Mouse (Mus musculus) cerebellum, postnatal 25 days (tissue): ENCODE data around the gene Cntn4.
A peak's percentile ranks its signal among the peaks of the same experiment; 100 is the strongest.

Experiments used
- DNase-seq, 2 experiments: peaks; one replicate each; pipeline ENCODE4 v3.0.0; 2021; ENCODE audit warnings: mixed read lengths in 2 of 2

The Cntn4 gene

DNA sequence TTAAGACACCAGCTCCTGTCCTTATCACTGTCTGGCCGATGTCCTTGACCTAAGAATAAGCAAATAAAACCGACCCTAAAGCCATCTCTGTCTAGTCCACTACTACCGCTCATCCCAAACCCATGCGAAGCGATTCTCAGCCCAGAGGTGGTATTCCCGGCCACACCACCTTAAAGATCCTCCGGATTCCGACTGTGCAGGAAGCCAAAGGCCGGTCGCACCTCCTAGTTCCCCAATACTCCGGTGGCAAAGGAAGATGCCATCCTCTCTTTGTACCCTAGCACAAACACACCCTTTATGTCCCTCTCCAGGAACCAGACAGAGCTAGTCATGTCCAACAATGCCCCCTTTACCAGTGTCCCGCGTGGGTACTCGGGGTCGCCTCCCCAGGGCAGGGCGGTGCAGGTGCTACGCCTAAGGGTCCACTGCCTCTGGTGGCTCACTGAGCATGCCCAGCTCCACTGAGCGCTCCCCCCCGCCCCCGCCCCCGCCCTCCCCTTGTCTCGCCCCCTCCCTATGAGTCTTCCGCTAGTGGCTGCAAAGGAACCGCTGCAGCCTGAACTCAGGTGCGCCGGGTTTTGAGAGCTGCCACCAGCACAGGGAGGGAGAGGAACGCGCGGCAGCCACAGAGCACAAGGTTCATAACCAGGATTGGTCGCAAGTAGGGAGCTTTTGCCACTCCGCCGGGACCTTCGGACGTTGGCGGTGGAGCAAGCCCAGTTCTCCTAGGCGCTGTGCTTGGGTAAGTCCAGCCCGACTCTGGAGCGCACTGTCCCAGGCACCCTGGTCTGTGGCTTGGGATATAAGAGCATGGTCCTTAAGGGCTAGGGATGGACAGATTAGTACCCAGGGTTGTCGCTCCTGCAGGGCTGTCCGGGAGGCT, at the start of gene Cntn4:
TSS of gene Cntn4 (plus strand) at position 512 of the 883 bp plus-strand sequence.
- DNase-seq, result peak; percentile 84 to 88

GRCm38 (mm10) chr6:105674276-105674675, 3.2 kb upstream of the Cntn4 start:
- no peak for DNase-seq

GRCm38 (mm10) chr6:105675099-105675498, 2.4 kb upstream of the Cntn4 start:
- DNase-seq, result peak; percentile 37 to 45

DNA sequence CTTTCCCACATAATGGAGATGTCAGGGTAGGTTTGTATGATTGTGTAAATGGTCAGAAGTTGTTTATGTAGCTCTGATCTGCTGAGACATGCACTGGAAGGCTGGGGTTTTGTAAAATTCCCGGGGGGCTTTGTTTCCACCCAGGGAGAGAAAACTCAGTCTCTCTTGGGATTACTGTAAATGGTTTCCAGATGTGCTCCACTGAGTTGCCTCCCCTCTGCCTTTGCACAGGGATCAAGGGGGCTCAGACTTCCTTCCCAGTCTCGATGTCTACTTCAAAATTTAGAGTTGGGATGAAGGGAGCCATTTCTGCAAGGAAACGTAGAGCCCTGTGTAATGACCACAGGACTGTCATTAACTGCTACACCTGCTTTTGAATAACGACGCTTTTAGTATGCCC, 823 bp upstream of the Cntn4 start:
- peak; percentile 11 to 15 for DNase-seq

DNA sequence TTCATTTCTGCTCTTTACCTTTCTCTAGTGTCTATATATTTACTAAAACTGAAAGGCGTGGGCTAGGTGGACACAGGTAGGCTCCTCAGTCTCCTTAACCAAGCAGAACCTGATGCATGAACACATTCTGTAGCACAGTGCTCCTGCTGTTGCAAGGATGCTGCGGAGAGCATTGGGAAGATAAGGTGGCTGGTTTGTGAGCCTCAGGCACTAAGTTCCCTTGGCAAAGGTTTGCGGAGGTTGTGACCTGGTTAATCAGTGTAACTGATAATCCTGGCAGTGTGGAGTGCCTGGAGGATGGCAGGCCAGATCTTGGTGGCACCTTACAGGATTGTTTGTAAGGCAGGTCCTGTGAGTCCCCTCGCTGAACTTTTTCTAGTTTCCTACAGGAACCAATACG, 1.3 kb downstream of the Cntn4 start:
- DNase-seq, result peak; percentile 38 to 43

DNA sequence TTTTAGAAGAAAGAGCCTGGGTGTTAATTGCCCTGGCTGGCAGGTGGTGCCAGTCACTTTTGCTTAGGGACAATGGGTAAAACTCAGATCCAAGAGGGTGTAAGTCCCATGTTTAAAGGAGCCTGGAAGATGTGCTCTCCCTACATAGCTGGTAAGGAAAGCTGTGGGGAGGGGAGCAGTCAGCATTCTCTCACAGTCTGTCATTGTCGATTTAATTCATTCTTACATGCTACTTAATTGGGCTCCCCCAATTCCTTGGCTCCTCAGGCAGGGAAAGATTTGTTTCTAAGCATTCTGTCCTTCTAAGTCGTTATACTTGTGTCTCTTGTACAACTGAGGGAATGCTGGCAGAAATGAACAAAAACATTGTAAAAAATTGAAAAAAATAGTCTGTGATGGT, 4.0 kb downstream of the Cntn4 start:
- no peak for DNase-seq

DNA sequence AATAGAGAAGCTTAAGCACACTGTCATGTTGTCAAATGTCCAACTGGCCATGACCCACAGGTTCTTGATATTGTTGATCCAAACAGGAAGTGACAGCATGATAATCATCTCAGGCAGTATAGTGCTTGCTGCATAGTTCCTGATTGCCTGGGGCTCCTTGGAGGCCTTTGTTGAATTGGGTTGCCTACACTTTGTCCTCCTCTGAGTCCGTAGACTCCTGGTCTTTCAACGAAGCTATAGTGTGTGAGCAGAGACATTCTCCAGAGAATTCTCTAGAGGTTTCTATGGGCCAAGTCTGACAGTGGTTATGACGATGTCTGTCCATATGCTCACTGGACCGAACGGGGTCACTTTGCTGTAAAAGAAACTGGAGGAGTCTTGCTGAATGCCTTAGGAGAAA, 5.8 kb downstream of the Cntn4 start:
- no peak for DNase-seq

DNA sequence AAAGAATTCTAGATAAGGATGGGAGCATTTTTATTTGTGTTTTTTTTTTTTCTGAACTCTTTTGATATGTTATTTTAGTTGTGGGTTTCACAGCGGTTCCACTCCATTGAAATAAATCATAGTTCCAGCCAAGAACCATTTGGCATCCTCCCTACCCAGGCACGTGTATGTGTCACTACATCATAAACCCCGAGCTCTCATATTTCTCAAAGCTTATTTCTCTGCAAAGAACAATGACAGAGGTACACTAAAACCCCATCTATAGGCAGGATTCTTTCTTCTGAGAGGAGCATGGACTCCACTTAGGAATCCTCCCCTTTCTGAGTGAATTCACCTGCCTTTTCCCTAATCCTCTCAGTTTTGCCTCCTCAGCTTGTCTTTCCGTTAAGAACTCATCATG, 6.7 kb downstream of the Cntn4 start:
- DNase-seq, result no peak

- no peak for DNase-seq
These were observed 10.7 kb downstream of the Cntn4 start for GRCm38 (mm10) chr6:105688195-105688594.

DNA sequence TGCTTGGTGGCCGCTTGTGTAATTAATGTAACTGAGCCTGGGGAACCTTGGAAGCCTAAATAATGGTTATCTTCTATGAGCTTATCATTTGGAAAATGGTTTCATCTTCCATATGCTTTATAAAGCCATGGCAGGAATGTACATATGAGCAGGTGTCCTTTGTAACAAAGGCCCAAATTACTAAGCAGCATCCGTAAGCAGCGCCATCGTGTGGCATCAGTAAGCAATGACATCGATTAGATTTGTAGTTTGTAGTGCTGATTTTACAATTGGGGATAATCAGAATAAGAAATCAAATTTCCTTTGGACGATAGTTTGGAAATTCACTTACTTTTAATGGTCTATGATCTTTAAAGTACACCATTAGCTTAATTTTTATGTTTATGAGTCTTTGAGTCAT, 64.6 kb downstream of the Cntn4 start:
- DNase-seq, result peak in 1 of 2 experiments; percentile 45

DNA sequence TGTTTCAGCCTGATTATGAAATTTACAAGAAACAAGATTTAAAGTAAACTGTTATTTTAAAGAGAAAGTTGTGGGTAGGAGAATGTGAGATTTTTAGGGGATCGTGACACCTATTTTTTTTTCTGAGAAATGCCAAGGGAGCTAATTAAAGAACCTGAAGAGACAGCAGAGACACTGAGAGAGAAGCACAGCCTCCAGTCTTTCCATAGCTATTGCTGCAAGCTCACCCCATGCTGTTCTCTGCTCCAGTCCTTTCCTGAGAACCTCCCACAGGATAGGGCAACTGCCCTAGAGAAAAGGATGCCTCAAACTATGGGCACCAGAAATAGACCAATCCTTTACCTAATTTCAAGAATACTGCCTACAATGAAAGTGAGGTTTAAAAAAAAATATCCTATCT, 103.2 kb downstream of the Cntn4 start:
- no peak for DNase-seq

- no peak for DNase-seq
These were observed 111.0 kb downstream of the Cntn4 start for GRCm38 (mm10) chr6:105788462-105788861.

- DNase-seq, result no peak
These were observed 157.6 kb downstream of the Cntn4 start for GRCm38 (mm10) chr6:105835099-105835498.

DNA sequence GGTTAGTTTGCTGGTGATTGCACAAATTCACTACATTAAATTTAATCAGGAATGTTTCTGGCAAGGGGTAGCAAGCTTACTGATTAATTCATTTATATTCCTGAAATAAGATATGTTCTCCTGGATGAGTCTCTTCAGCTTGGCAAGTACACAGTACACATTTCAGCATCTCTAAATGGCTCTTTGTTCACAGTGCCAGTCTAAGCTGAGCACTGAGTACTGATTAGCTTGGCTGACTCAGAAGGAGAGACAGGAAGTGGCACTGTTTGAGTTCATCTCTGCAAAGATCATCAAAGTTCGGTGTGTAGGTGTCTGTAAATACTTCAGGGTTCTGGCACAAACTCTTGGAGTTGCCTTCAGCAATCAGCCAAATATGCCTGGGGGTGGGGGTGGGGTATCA, 169.8 kb downstream of the Cntn4 start:
- no peak for DNase-seq

DNA sequence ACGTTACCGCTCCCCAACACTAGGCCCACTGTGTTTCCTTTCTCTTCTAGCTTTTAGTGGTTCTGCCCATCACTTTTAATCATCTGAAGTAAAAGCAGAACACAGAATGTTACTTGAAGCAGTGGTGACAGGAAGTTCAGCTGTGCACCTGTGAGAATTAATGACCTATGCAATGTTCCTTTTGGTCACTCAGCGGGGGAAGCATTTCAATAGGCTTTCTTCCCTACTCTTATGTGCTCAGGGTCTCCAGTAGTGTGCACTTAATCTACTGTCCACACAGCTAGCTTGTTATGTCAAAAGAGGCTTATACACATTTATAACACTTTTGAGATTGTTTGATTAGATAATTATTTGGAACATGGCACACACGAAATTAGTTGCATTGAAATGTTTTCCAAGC, 215.4 kb downstream of the Cntn4 start:
- no peak for DNase-seq

DNA sequence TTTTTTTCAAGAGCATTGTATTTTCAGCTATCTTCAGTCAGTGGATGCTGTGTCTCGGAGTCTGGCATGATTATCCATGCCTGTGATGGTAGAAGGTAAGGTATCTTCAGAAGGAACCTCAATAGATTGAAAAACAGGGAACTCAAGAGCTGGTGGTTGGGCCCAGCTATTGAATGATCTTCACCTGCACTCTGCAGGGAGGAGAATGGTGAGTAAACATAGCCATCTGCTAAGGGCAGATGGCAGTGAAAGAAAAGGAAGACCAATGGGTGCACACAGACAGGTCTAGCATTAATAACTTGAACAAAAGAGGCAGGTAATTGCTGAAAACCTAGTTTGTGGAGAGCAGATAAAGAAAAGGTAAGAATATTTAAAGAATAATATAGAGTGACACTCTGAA, 261.0 kb downstream of the Cntn4 start:
- DNase-seq, result peak; percentile 41 to 56

- DNase-seq, result no peak
These were observed 261.8 kb downstream of the Cntn4 start for GRCm38 (mm10) chr6:105939303-105939702.

DNA sequence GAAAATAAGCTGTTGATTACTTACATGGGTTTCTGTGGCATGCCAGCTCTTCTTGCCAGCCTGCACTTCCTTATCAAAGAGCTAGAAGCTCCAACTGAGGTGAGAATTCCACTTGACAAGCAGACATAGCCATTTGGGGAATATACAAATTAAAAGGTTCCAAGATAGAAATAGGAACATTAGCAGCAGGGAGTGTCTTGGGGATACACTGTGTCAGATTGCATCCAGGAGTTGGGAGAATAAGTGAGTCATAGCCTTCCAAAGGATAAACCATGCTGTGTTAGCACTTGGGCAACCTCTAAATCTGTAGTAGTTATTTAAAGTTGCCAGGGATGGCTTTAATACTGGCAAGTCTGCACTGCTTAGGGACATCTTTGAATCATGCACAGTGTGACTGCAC, 263.1 kb downstream of the Cntn4 start:
- DNase-seq, result peak; percentile 27 to 30

GRCm38 (mm10) chr6:105991492-105991891, 314.0 kb downstream of the Cntn4 start:
- peak in 1 of 2 experiments; percentile 12 for DNase-seq

- DNase-seq, result no peak
These were observed 335.6 kb downstream of the Cntn4 start for GRCm38 (mm10) chr6:106013018-106013417.

GRCm38 (mm10) chr6:106015126-106015525, 337.7 kb downstream of the Cntn4 start:
- no peak for DNase-seq

DNA sequence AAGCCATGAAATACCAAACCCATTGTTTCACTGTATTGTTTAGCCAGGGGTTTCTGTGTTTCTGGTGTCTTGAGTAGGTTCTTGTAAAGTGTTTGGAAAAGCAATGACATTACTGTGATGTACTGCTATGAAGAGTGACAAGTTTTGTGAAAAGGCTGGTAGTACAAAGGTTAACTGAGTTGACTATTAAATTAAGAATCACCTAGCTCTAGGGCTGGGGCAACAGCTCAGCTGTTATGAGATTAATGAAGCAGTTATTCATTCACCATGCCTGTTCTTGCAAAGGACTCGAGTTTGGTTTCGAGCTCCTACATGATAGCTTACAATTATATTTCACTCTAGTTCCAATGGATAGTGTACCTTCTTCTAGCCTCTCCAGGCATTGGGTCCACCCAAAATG, 371.4 kb downstream of the Cntn4 start:
- no peak for DNase-seq

GRCm38 (mm10) chr6:106056123-106056522, 378.7 kb downstream of the Cntn4 start:
- DNase-seq, result peak in 1 of 2 experiments; percentile 22

- no peak for DNase-seq
These were observed 400.7 kb downstream of the Cntn4 start for GRCm38 (mm10) chr6:106078071-106078603.
